Mouse (Mus musculus): ENCODE data around the gene Cd207.

GRCm38 (mm10) chr6:83660821-83661220, 16.8 kb downstream of the Cd207 start:
- TF ChIP-seq CTCF (IDR thresholded peaks at IDR 0.05) (no peak), EP300 (IDR thresholded peaks at IDR 0.05) (no peak)
